Mouse (Mus musculus): ENCODE data around the gene Plg.

DNA sequence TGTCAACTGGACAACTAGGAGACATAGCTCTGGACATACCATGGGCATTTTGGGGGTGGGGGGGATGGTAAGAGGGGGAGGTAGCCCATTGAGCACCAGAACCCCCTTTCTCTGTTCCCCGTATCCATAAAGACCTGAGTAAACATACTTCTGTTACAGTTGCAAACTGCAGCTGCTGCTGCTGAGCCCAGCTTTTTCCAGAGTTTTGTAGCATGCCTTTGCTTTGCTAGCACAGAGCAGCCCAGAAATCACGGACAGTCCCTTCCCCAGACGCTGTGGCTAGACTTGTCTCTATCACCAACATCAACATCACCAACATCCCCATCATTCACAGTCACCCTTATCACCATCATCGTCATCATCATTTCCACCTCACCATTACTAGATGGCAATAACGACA lies 37.3 kb downstream of the Plg start:
- TF ChIP-seq POLR2A (IDR thresholded peaks at IDR 0.05; ENCODE audit: extremely low read depth, insufficient read depth, low read length) (no peak), CTCF (IDR thresholded peaks at IDR 0.05; ENCODE audit: low read depth, low read length) (no peak)
